Mouse (Mus musculus) kidney, adult 18-20 months (tissue): ENCODE data around the gene Palmd.

Experiments
- DNase-seq: peaks from one replicate; pipeline ENCODE4 v3.0.0; 2021

Palmd gene

DNA sequence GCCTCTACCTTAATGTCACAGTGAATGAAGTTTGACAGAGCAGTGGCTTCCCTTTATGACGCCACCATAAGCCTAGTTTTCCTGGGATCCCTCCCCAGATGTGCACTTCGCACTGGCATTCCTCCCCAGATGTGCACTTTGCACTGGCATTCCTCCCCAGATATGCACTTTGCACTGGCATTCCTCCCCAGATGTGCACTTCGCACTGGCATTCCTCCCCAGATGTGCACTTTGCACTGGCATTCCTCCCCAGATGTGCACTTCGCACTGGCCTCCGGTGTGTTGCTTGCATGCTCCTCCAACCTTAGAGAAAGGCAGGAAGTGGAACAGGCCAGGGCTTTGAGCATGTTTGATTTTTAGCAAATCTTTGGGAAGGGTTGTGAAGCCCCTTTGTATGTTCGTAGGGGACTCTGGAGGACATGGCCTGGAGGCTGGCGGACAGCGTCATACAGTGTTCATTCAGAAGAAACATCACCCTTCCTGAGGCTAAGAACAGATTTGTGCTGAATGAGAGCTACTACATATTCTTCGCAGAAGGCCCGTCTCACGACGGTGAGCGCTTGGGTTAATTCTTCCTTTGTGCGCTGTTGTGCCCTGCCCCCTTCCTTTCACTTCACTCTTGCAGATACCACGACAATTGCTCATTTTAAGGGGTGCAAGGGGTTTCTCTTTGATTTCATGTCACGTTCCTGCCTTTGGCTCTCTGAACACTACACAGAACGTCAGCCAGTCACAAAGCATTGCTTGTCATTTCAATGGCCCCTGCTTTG is 77.2 kb downstream of the Palmd start:
- peak; percentile 32 for DNase-seq

GRCm38 (mm10) chr3:116890576-116890975 is 78.2 kb downstream of the Palmd start:
- no peak for DNase-seq

DNA sequence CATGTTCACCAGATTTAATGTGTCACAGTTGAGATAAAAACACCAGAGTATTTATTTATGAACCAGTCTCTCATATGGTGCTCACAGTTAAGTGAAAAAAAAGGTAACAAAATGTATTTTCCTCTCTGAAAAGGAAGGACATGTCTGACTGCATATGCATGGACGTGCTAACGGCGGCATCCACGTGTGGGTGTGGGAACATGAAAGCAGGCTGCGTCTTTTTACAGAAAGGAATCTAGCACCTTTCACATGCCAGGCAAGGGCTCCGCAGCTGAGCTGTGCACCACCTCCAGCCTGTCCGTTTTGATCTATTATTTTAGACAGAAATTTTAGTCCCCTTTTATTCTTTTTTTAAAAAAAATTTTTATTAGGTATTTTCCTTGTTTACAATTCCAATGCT is 79.4 kb downstream of the Palmd start:
- DNase-seq, result no peak

- no peak for DNase-seq
These were observed 83.8 kb downstream of the Palmd start for GRCm38 (mm10) chr3:116884941-116885340.

GRCm38 (mm10) chr3:116882221-116882960 is 86.4 kb downstream of the Palmd start:
- DNase-seq, result no peak

GRCm38 (mm10) chr3:116870372-116870771 is 98.4 kb downstream of the Palmd start:
- DNase-seq, result no peak
